Mouse (Mus musculus): ENCODE measurements at regions not wholly inside any gene's neighbourhood (a gene's known extent, or its start where the extent isn't known, plus 50 kb on each side); places are given as distances from the start of the nearest gene placed in this dataset.

DNA sequence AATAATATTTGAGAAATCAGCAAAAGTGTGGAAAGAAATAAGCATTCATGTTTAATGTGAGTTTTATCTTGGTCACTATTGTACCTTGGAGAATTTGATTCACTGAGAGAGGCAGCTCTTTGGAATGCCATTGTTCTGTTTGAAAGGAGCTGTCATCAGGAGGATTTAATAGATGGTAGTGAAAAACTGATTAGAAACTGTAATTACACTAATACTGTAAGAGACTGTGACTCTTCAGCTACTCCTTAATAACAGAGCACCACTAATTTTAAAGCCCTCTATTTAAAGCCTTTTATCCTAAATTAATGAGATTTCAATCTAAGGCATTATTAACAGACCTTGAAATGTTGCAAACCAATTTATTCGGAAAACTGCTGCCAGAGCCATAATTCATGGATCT lies 126.1 kb upstream of the Rspo3 start:
- intact Hi-C loops (cut with DNase I) = no loop called here
- no peak for DNase-seq

DNA sequence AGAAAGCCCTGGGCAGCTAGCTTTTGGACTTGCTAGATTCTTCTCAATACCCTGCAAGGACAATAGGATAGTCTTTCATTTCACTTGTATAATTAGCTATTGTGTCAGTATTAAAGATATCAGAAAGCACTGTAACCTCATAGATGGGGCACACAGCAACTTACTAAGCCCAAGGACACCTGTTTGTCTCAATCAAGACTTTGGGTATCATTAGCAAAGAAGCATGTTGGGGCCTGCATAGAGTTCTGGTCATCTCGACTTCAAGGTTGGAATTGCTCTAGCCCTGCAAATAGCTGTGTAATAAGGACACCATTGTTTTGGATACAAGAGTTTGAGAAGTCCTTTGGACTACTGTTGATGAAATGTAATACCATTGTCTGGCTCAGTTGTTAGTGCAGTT lies 104.6 kb upstream of the Rspo3 start:
- intact Hi-C loops (cut with DNase I) = no loop called here
- DNase-seq = no peak

DNA sequence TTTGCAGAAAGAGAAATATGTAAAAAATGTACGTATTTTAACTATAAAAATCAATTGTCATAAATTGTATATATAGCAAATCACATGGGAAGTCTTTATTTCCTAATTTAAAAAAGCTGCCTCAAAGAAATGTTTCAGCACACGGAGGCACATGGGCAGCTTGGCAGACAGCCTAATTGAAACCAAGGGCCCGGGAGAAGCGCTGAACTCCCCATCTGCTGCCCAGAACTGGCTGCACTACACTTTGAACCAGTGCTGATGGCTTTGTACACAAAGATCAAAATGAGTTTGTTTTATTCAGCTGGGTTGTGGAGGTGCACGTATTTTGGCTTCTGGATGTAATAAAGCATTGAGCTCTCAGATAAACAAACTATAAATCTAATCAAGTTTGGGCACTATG lies 100.2 kb upstream of the Rspo3 start:
- intact Hi-C loops (cut with DNase I) = no loop called here
- DNase-seq = no peak

DNA sequence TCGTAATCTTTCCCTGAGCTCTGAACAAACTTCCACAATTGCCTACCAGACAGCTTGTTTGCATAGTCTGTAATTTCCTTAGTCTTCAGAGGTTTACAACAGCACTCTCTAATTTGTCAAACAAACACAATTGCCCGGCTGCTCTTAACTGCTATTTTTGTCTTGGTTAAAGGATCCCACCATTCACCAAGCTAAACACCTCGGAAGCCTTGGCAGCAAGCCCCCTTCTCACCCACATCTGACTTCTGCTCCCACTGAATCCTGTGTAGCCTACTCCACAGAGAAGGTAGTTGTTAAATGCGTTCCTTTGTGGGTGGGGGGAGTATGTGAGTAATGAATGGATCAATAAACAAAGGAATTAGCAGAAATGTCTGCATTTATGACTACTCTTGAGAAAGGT lies 59.8 kb upstream of the Rspo3 start:
- DNase-seq = no peak
- intact Hi-C loops (cut with DNase I) = no loop called here

DNA sequence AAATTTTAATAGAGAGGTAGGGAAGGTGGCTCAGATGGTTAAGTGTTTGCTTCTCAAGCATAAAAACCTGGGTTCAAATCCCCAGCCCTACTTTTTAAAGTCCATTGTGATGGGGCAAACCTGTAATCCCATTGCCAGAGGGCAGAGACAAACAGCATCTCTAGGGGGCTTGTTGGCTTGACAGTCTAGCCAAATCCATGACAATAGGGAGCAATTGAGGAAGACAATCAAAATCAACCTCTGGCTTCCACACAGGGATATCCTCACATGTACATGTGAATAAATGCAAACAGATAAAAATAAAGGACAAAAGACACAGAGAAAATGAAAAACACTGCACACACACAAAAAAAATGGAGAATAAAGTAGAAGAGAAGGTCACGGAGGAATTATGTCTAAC lies 59.3 kb upstream of the Rspo3 start:
- intact Hi-C loops (cut with DNase I) = no loop called here
- DNase-seq = no peak

DNA sequence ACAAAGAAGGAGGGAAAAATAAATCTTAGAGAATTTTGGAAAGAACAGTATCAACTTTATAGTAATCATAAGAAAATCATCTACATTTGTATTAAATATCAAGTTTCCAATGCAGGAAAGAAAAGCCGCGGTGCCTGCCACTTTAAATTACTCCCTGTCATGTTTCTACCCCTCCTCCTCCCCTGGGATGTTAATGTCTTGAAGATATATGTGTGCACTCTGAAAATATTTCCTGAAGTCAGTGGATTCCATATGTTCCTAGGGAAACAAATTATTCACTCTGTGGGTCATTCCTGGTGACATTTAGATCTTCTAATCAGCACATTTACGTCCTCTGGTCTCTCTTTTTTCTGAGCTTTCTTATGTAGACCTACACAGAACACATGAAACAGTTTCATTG lies 57.2 kb upstream of the Rspo3 start:
- intact Hi-C loops (cut with DNase I) = no loop called here
- DNase-seq = no peak

DNA sequence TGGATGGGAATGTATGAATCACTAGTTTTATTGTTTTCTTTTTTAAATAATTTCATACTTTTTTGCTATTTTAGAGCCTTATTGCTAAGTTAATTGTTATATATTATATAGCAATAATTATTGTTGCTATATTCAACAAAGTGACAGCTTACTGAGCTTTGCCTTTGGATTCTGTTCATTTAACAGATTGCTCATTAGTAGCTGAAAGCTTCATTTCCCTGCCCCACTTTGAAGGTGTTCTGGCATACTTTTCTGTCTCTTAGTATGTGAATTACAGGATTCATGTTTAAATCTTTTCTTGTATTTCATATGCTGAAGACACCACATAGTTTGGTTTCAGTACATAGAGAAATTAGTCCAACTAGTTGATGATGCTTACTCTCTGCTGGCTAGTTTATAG lies 54.5 kb upstream of the Rspo3 start:
- intact Hi-C loops (cut with DNase I) = no loop called here
- no peak for DNase-seq

DNA sequence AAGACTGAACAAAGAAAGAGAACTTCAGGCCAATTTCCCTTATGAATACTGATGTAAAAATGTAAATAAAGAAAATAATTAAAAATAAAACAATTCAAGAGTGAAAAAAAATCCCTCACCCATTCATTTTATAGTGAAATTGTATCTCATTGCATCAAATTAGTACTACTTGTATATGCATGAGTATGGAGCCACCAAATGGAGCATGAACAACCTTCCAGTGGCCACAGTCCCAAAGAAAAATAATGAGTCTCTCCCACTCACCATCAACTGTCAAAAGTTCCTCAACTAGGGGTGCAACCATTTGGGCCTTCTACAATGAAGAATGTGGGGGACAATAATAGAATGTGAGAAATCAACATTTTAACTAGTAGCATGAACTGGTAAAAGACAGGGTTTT lies 54.1 kb upstream of the Rspo3 start:
- intact Hi-C loops (cut with DNase I) = no loop called here
- no peak for DNase-seq
